ENCODE assay signal across 20 mouse cellular contexts in the genomic region with DNA sequence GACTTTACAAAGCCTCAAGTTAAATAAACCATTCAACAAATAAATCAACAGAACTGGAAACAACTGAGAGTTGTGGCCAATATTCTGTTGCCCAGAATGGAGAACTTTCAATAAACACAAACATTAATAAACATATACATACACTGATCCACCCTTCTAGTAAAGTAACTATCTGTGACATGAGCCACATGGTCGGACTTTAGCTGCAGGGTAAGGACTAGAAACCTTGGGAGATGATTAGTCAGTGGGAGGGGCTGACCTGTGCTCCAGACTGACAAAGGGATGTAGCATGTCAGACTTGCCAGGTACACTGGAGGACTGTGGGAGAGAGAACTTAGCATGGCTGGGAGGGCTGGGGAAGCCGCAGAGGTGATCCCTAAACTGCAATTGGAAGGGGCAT.
DNase-seq lines count a peak whose midpoint lies in the region; ATAC-seq lines count a peak whose summit lies in the region.
"Had no signal": no experiment of that assay in that cellular context is flagged by ENCODE, and none has a peak within 500 bp of the region (broad histone marks: within the 10 kb centered on the region; RNA-seq: fewer than 3 reads in every experiment).

No protein-coding gene starts in this region.

- H3K27ac ChIP-seq in kidney, embryonic 16.5 days (ENCODE audit: low read length), result no peak overlapping the region
- no peak overlapping the region for H3K27ac ChIP-seq in lung, embryonic 15.5 days
- no peak overlapping the region for H3K27ac ChIP-seq in intestine, embryonic 16.5 days (ENCODE audit: low read length)
- H3K27ac ChIP-seq in forebrain, embryonic 14.5 days (ENCODE audit: low read depth, low read length), result no peak overlapping the region
- H3K27ac ChIP-seq: embryonic facial prominence, embryonic 12.5 days; heart, embryonic 15.5 days had no signal

- no peak overlapping the region for H3K4me2 ChIP-seq in kidney, embryonic 16.5 days (replicated peaks; ENCODE audit: low read depth, low read length)
- H3K4me2 ChIP-seq in lung, embryonic 15.5 days, result no peak overlapping the region
- no peak overlapping the region for H3K4me2 ChIP-seq in intestine, embryonic 16.5 days (ENCODE audit: low read depth, low read length)
- H3K4me2 ChIP-seq in forebrain, embryonic 14.5 days (ENCODE audit: low read length), result no peak overlapping the region
- H3K4me2 ChIP-seq: embryonic facial prominence, embryonic 12.5 days; heart, embryonic 15.5 days had no signal

- H3K4me3 ChIP-seq in kidney, embryonic 16.5 days (ENCODE audit: low read length), result no peak overlapping the region
- no peak overlapping the region for H3K4me3 ChIP-seq in lung, embryonic 15.5 days
- H3K4me3 ChIP-seq in intestine, embryonic 16.5 days (ENCODE audit: low read length), result no peak overlapping the region
- H3K4me3 ChIP-seq in forebrain, embryonic 14.5 days (ENCODE audit: low read depth, low read length), result no peak overlapping the region
- H3K4me3 ChIP-seq: embryonic facial prominence, embryonic 12.5 days; heart, embryonic 10.5 days; heart, embryonic 15.5 days had no signal

- H3K9me3 ChIP-seq in kidney, embryonic 16.5 days (ENCODE audit: low read length), result no peaks in the 10 kb centered on the region
- H3K9me3 ChIP-seq in lung, embryonic 15.5 days, result no peaks in the 10 kb centered on the region
- H3K9me3 ChIP-seq in intestine, embryonic 16.5 days (ENCODE audit: control insufficient read depth, low read length), result no peaks in the 10 kb centered on the region
- no peaks in the 10 kb centered on the region for H3K9me3 ChIP-seq in forebrain, embryonic 14.5 days (replicated peaks; ENCODE audit: control insufficient read depth, low read length)
- H3K9me3 ChIP-seq: embryonic facial prominence, embryonic 12.5 days; heart, embryonic 10.5 days; heart, embryonic 15.5 days had no signal

- DNase-seq in kidney, adult 9 months, result peak; percentile 31
- no peak for DNase-seq in lung, postnatal 4 days
- no peak for DNase-seq in forebrain, embryonic 14.5 days (ENCODE audit: low spot score)
- DNase-seq: adrenal gland, postnatal 14 days; cerebellum, adult 11-12 months; cerebellum, adult 9-10 months; cerebellum, postnatal 25 days; gastrocnemius, postnatal 10 days; heart, adult 18-20 months; heart, postnatal 14 days had no signal

- no peak for ATAC-seq in kidney, embryonic 16.5 days (ENCODE audit: low FRiP score, low TSS enrichment)
- ATAC-seq in lung, embryonic 15.5 days (ENCODE audit: borderline replicate concordance, extremely low read depth, low FRiP score, low TSS enrichment), result peak; percentile 76; the same call in 1 of the 2 replicates
- ATAC-seq in intestine, embryonic 16.5 days, result peak; percentile 26; the same call in 1 of the 2 replicates
- ATAC-seq in forebrain, embryonic 14.5 days, result no peak
- ATAC-seq: activated CD4-positive, CD25-positive, alpha-beta regulatory T cell, adult 4 months; forebrain, embryonic 16.5 days; Patski had no signal

- H3K9ac ChIP-seq in kidney, embryonic 16.5 days (replicated peaks; ENCODE audit: low read length), result no peak overlapping the region
- no peak overlapping the region for H3K9ac ChIP-seq in lung, embryonic 15.5 days
- no peak overlapping the region for H3K9ac ChIP-seq in intestine, embryonic 16.5 days (ENCODE audit: low read depth, low read length)
- no peak overlapping the region for H3K9ac ChIP-seq in forebrain, embryonic 14.5 days (ENCODE audit: low read length)
- H3K9ac ChIP-seq: embryonic facial prominence, embryonic 12.5 days; heart, embryonic 15.5 days had no signal

- no peaks in the 10 kb centered on the region for H3K4me1 ChIP-seq in kidney, embryonic 16.5 days (ENCODE audit: insufficient read depth, low read length)
- peaks cover 23% of the 10 kb centered on the region for H3K4me1 ChIP-seq in lung, embryonic 15.5 days
- no peaks in the 10 kb centered on the region for H3K4me1 ChIP-seq in intestine, embryonic 16.5 days (ENCODE audit: control insufficient read depth, insufficient read depth, low read length)
- H3K4me1 ChIP-seq in forebrain, embryonic 14.5 days (ENCODE audit: control insufficient read depth, insufficient read depth, low read length), result no peaks in the 10 kb centered on the region
- H3K4me1 ChIP-seq: embryonic facial prominence, embryonic 12.5 days had no signal

- WGBS in kidney, embryonic 16.5 days, result 43% methylated on average over 2 of the region's 2 CpGs
- 30% methylated on average over 2 of the region's 2 CpGs for WGBS in lung, embryonic 15.5 days
- WGBS in intestine, embryonic 16.5 days, result 52% methylated on average over 2 of the region's 2 CpGs
- WGBS in forebrain, embryonic 14.5 days, result 55% methylated on average over 2 of the region's 2 CpGs

- no peaks in the 10 kb centered on the region for H3K27me3 ChIP-seq in kidney, embryonic 16.5 days (ENCODE audit: insufficient read depth, low read length)
- H3K27me3 ChIP-seq in lung, embryonic 15.5 days, result no peaks in the 10 kb centered on the region
- H3K27me3 ChIP-seq in intestine, embryonic 16.5 days (replicated peaks; ENCODE audit: control insufficient read depth, insufficient read depth, low read length), result no peaks in the 10 kb centered on the region
- no peaks in the 10 kb centered on the region for H3K27me3 ChIP-seq in forebrain, embryonic 14.5 days (replicated peaks; ENCODE audit: control insufficient read depth, insufficient read depth, low read length)
- H3K27me3 ChIP-seq: CH12.LX; embryonic facial prominence, embryonic 12.5 days; heart, embryonic 15.5 days; Patski had no signal

- no peaks in the 10 kb centered on the region for H3K36me3 ChIP-seq in kidney, embryonic 16.5 days (ENCODE audit: insufficient read depth, low read length)
- no peaks in the 10 kb centered on the region for H3K36me3 ChIP-seq in lung, embryonic 15.5 days
- no peaks in the 10 kb centered on the region for H3K36me3 ChIP-seq in intestine, embryonic 16.5 days (ENCODE audit: control insufficient read depth, insufficient read depth, low read length)
- H3K36me3 ChIP-seq in forebrain, embryonic 14.5 days (ENCODE audit: control insufficient read depth, insufficient read depth, low read length), result no peaks in the 10 kb centered on the region
- H3K36me3 ChIP-seq: embryonic facial prominence, embryonic 12.5 days; heart, embryonic 10.5 days; heart, embryonic 15.5 days had no signal

Comparison
In these comparisons a context has a peak if more than half of its experiments do, and no peak if none do; other contexts are left out.
1. ATAC-seq: peak in lung, embryonic 15.5 days (single experiment) and intestine, embryonic 16.5 days (single experiment); none in kidney, embryonic 16.5 days (single experiment) and forebrain, embryonic 14.5 days (single experiment).